Mouse (Mus musculus): ENCODE measurements around the gene Kcnt1. TPM values are rescaled to one million over a fixed set of nuclear protein-coding genes. Genes with fewer than 3 reads are reported as not detected.

Gene Kcnt1
- under 1 TPM in 1 of 2 experiments, not detected in 1; 0.20 TPM for polyA plus RNA-seq (2017; shearing (Covaris generic))

GRCm38 (mm10) chr2:25863337-25864131 is at the start of gene Kcnt1:
Gene Kcnt1 (plus strand): TSS chr2:25863734.

GRCm38 (mm10) chr2:25815748-25816147 is 47.8 kb upstream of the Kcnt1 start, which contains the start of gene Glt6d1:
Gene Glt6d1 (minus strand): TSS chr2:25815848.

GRCm38 (mm10) chr2:25822806-25823205 is 40.7 kb upstream of the Kcnt1 start, which contains the start of gene Lcn9:
Gene Lcn9 (plus strand): TSS chr2:25823153.

GRCm38 (mm10) chr2:25847226-25847625 is 16.3 kb upstream of the Kcnt1 start, which contains the start of gene Sohlh1:
Gene Sohlh1 (minus strand): TSS chr2:25847248.

Other genes with a start within 250 kb of the Kcnt1 start
- gene Ccdc183, start 246.1 kb upstream of the Kcnt1 start, polyA plus RNA-seq (2017; shearing (Covaris generic)) = not detected
- gene Tmem141, start 241.7 kb upstream of the Kcnt1 start, polyA plus RNA-seq (2017; shearing (Covaris generic)) = 1 to 10 TPM; 1.2 to 4.9 TPM
- 1 to 10 TPM; 4.7 to 8.3 TPM for gene Fcna, start 235.7 kb upstream of the Kcnt1 start, polyA plus RNA-seq (2017; shearing (Covaris generic))
- gene Lcn8, start 210.6 kb upstream of the Kcnt1 start, polyA plus RNA-seq (2017; shearing (Covaris generic)) = not detected
- gene Lcn5, start 205.8 kb upstream of the Kcnt1 start, polyA plus RNA-seq (2017; shearing (Covaris generic)) = not detected
- gene Lcn6, start 186.9 kb upstream of the Kcnt1 start, polyA plus RNA-seq (2017; shearing (Covaris generic)) = under 1 TPM in 1 of 2 experiments, not detected in 1; 0.60 TPM
- under 1 TPM; 0.14 to 0.21 TPM for gene Lcn10, start 181.0 kb upstream of the Kcnt1 start, polyA plus RNA-seq (2017; shearing (Covaris generic))
- not detected for gene Obp2a, start 163.7 kb upstream of the Kcnt1 start, polyA plus RNA-seq (2017; shearing (Covaris generic))
- gene Bmyc, start 157.0 kb upstream of the Kcnt1 start, polyA plus RNA-seq (2017; shearing (Covaris generic)) = 10 to 100 TPM; 57.5 to 58.4 TPM
- not detected for gene Obp2b, start 126.7 kb upstream of the Kcnt1 start, polyA plus RNA-seq (2017; shearing (Covaris generic))
- gene Lcn3, start 98.2 kb upstream of the Kcnt1 start, polyA plus RNA-seq (2017; shearing (Covaris generic)) = under 1 TPM in 1 of 2 experiments, not detected in 1; 0.34 TPM
- gene Lcn11, start 86.7 kb upstream of the Kcnt1 start, polyA plus RNA-seq (2017; shearing (Covaris generic)) = not detected
- not detected for gene Gm13539, start 81.5 kb upstream of the Kcnt1 start, polyA plus RNA-seq (2017; shearing (Covaris generic))
- under 1 TPM in 1 of 2 experiments, not detected in 1; 0.42 TPM for gene Glt6d1, start 47.9 kb upstream of the Kcnt1 start, polyA plus RNA-seq (2017; shearing (Covaris generic))
- gene Lcn9, start 40.6 kb upstream of the Kcnt1 start, polyA plus RNA-seq (2017; shearing (Covaris generic)) = not detected
- gene Sohlh1, start 16.5 kb upstream of the Kcnt1 start, polyA plus RNA-seq (2017; shearing (Covaris generic)) = not detected
- 10 to 100 TPM; 11.3 to 26.3 TPM for gene Camsap1, start 119.5 kb downstream of the Kcnt1 start, polyA plus RNA-seq (2017; shearing (Covaris generic))
- 10 to 100 TPM; 70.9 to 86.1 TPM for gene Ubac1, start 158.0 kb downstream of the Kcnt1 start, polyA plus RNA-seq (2017; shearing (Covaris generic))

Data from activated CD4-positive, CD25-positive, alpha-beta regulatory T cell (primary cell).